Mouse (Mus musculus) hindbrain, embryonic 13.5 days (tissue): ENCODE measurements at regions not wholly inside any gene's neighbourhood (a gene's known extent, or its start where the extent isn't known, plus 50 kb on each side); places are given as distances from the start of the nearest gene placed in this dataset.

Experiments
- ATAC-seq: fragments of 200-750 bp; cut with Nextera tagmentation; 2 replicates; pipeline ENCODE4 v1.8.0; 2017; ENCODE audit warnings: moderate TSS enrichment; ENCODE audit not compliant: low FRiP score
- H3K27ac ChIP-seq: fragments of 300-500 bp; sonication (generic); 2 replicates; pipeline ENCODE4 v1.5.1; 2015; ENCODE audit warnings: inconsistent platforms, mild to moderate bottlenecking, moderate library complexity
- H3K27me3 ChIP-seq: fragments of 300-500 bp; sonication (generic); 2 replicates; pipeline ENCODE4 v1.6.1; 2015; ENCODE audit warnings: mild to moderate bottlenecking, inconsistent platforms
- H3K36me3 ChIP-seq: fragments of 300-500 bp; sonication (generic); 2 replicates; pipeline ENCODE4 v1.6.1; 2015; ENCODE audit warnings: mild to moderate bottlenecking, inconsistent platforms
- H3K4me1 ChIP-seq: fragments of 300-500 bp; sonication (generic); replicated peaks from 2 replicates; pipeline ENCODE4 v1.6.1; 2015; ENCODE audit warnings: inconsistent platforms
- H3K4me2 ChIP-seq: fragments of 300-500 bp; sonication (generic); 2 replicates; pipeline ENCODE4 v1.6.1; 2015; ENCODE audit warnings: inconsistent platforms, mild to moderate bottlenecking, moderate library complexity
- H3K4me3 ChIP-seq: fragments of 300-500 bp; sonication (generic); 2 replicates; pipeline ENCODE4 v1.5.1; 2015; ENCODE audit warnings: mild to moderate bottlenecking, inconsistent platforms
- H3K9ac ChIP-seq: fragments of 300-500 bp; sonication (generic); 2 replicates; pipeline ENCODE4 v1.6.1; 2015; ENCODE audit warnings: mild to moderate bottlenecking, inconsistent platforms
- H3K9me3 ChIP-seq: fragments of 300-500 bp; sonication (generic); 2 replicates; pipeline ENCODE4 v1.6.1; 2016; ENCODE audit warnings: inconsistent platforms
- WGBS: fragments of 180-500 bp; shearing (Covaris S2); methylation state at CpG from one replicate; pipeline ENCODE4 v1.1.7; 2015; 5-methylcytosine and 5-hydroxymethylcytosine counted together

- Histone ChIP-seq H3K27ac (no peak overlapping the region), H3K27me3 (no peaks in the 10 kb centered on the region), H3K9ac (no peak overlapping the region), H3K9me3 (no peaks in the 10 kb centered on the region), H3K36me3 (no peaks in the 10 kb centered on the region), H3K4me1 (no peaks in the 10 kb centered on the region), H3K4me2 (no peak overlapping the region), H3K4me3 (no peak overlapping the region)
- ATAC-seq = no peak
- WGBS = 91% methylated on average over 2 of the region's 2 CpGs
Measured at GRCm38 (mm10) chr13:10741391-10741790, 380.7 kb upstream of the Chrm3 start.

- H3K9me3 ChIP-seq = no peaks in the 10 kb centered on the region
- no peaks in the 10 kb centered on the region for H3K36me3 ChIP-seq
- no peak overlapping the region for H3K4me3 ChIP-seq
- no peak overlapping the region for H3K4me2 ChIP-seq
- no peaks in the 10 kb centered on the region; the same call in 1 of the 2 replicates for H3K4me1 ChIP-seq
- H3K9ac ChIP-seq = no peak overlapping the region
- no peak for ATAC-seq
- no peaks in the 10 kb centered on the region for H3K27me3 ChIP-seq
- WGBS = 67% methylated on average over 3 of the region's 3 CpGs
- H3K27ac ChIP-seq = no peak overlapping the region
Measured at GRCm38 (mm10) chr13:10725745-10726171, 365.1 kb upstream of the Chrm3 start.

- no peak overlapping the region for H3K9ac ChIP-seq
- ATAC-seq = no peak
- 84% methylated on average over 5 of the region's 5 CpGs for WGBS
- no peaks in the 10 kb centered on the region for H3K27me3 ChIP-seq
- no peaks in the 10 kb centered on the region for H3K9me3 ChIP-seq
- H3K4me2 ChIP-seq = no peak overlapping the region
- no peak overlapping the region for H3K27ac ChIP-seq
- no peaks in the 10 kb centered on the region; the same call in 1 of the 2 replicates for H3K4me1 ChIP-seq
- H3K4me3 ChIP-seq = no peak overlapping the region
- H3K36me3 ChIP-seq = no peaks in the 10 kb centered on the region
Measured at GRCm38 (mm10) chr13:10725335-10725734, 364.7 kb upstream of the Chrm3 start.

- Histone ChIP-seq H3K9me3 (no peaks in the 10 kb centered on the region), H3K4me2 (no peak overlapping the region), H3K4me1 (no peaks in the 10 kb centered on the region; the same call in 1 of the 2 replicates), H3K27ac (no peak overlapping the region), H3K36me3 (no peaks in the 10 kb centered on the region), H3K27me3 (no peaks in the 10 kb centered on the region), H3K4me3 (no peak overlapping the region), H3K9ac (no peak overlapping the region)
- WGBS = 89% methylated on average over 3 of the region's 3 CpGs
- ATAC-seq = no peak
Measured at GRCm38 (mm10) chr13:10720639-10721038, 360.0 kb upstream of the Chrm3 start.

GRCm38 (mm10) chr13:10711451-10711850 lies 350.8 kb upstream of the Chrm3 start:
- H3K36me3 ChIP-seq = no peaks in the 10 kb centered on the region
- H3K4me2 ChIP-seq = no peak overlapping the region
- H3K4me3 ChIP-seq = no peak overlapping the region
- WGBS = 76% methylated on average over 5 of the region's 5 CpGs
- H3K4me1 ChIP-seq = no peaks in the 10 kb centered on the region
- H3K27ac ChIP-seq = no peak overlapping the region
- no peaks in the 10 kb centered on the region for H3K27me3 ChIP-seq
- no peaks in the 10 kb centered on the region for H3K9me3 ChIP-seq
- H3K9ac ChIP-seq = no peak overlapping the region
- ATAC-seq = no peak

GRCm38 (mm10) chr13:10710909-10711308 lies 350.3 kb upstream of the Chrm3 start:
- H3K9me3 ChIP-seq = no peaks in the 10 kb centered on the region
- no peak overlapping the region for H3K9ac ChIP-seq
- no peaks in the 10 kb centered on the region for H3K36me3 ChIP-seq
- no peak overlapping the region for H3K27ac ChIP-seq
- no peaks in the 10 kb centered on the region for H3K27me3 ChIP-seq
- H3K4me1 ChIP-seq = no peaks in the 10 kb centered on the region
- 77% methylated on average over 4 of the region's 4 CpGs for WGBS
- H3K4me3 ChIP-seq = no peak overlapping the region
- ATAC-seq = no peak
- no peak overlapping the region for H3K4me2 ChIP-seq

GRCm38 (mm10) chr13:10697146-10697545 lies 336.5 kb upstream of the Chrm3 start:
- Histone ChIP-seq H3K27ac (no peak overlapping the region), H3K27me3 (no peaks in the 10 kb centered on the region), H3K4me3 (no peak overlapping the region), H3K9me3 (no peaks in the 10 kb centered on the region), H3K4me1 (no peaks in the 10 kb centered on the region), H3K4me2 (no peak overlapping the region), H3K9ac (no peak overlapping the region), H3K36me3 (no peaks in the 10 kb centered on the region)
- 96% methylated on average over 5 of the region's 5 CpGs for WGBS
- ATAC-seq = no peak

GRCm38 (mm10) chr13:10696181-10696977 lies 335.7 kb upstream of the Chrm3 start:
- Histone ChIP-seq H3K4me1 (no peaks in the 10 kb centered on the region), H3K4me3 (no peak overlapping the region), H3K36me3 (no peaks in the 10 kb centered on the region), H3K27ac (no peak overlapping the region), H3K9me3 (no peaks in the 10 kb centered on the region), H3K4me2 (no peak overlapping the region), H3K27me3 (no peaks in the 10 kb centered on the region), H3K9ac (no peak overlapping the region)
- no peak for ATAC-seq
- 85% methylated on average over 1 of the region's 1 CpGs for WGBS

GRCm38 (mm10) chr13:10691307-10691706 lies 330.7 kb upstream of the Chrm3 start:
- no peaks in the 10 kb centered on the region for H3K27me3 ChIP-seq
- H3K4me3 ChIP-seq = no peak overlapping the region
- H3K4me1 ChIP-seq = no peaks in the 10 kb centered on the region
- H3K27ac ChIP-seq = no peak overlapping the region
- ATAC-seq = no peak
- no peak overlapping the region for H3K4me2 ChIP-seq
- WGBS = 33% methylated on average over 2 of the region's 2 CpGs
- H3K36me3 ChIP-seq = no peaks in the 10 kb centered on the region
- no peaks in the 10 kb centered on the region for H3K9me3 ChIP-seq
- H3K9ac ChIP-seq = no peak overlapping the region

GRCm38 (mm10) chr13:10687379-10687778 lies 326.7 kb upstream of the Chrm3 start:
- ATAC-seq = no peak
- Histone ChIP-seq H3K4me3 (no peak overlapping the region), H3K9me3 (no peaks in the 10 kb centered on the region), H3K27me3 (no peaks in the 10 kb centered on the region), H3K4me2 (no peak overlapping the region), H3K4me1 (no peaks in the 10 kb centered on the region), H3K27ac (no peak overlapping the region), H3K36me3 (no peaks in the 10 kb centered on the region), H3K9ac (no peak overlapping the region)
- WGBS = 77% methylated on average over 5 of the region's 5 CpGs

- ATAC-seq = peak; percentile 52; the same call in 1 of the 2 replicates
- Histone ChIP-seq H3K36me3 (no peaks in the 10 kb centered on the region), H3K27me3 (no peaks in the 10 kb centered on the region), H3K4me3 (no peak overlapping the region), H3K4me2 (no peak overlapping the region), H3K27ac (peak overlapping the region; percentile 66), H3K4me1 (no peaks in the 10 kb centered on the region), H3K9me3 (no peaks in the 10 kb centered on the region), H3K9ac (no peak overlapping the region)
- WGBS = 58% methylated on average over 2 of the region's 2 CpGs
Measured at GRCm38 (mm10) chr13:10654086-10654422, 293.4 kb upstream of the Chrm3 start.

- 65% methylated on average over 9 of the region's 9 CpGs for WGBS
- peak; percentile 84 for ATAC-seq
- H3K4me1 ChIP-seq = no peaks in the 10 kb centered on the region
- no peaks in the 10 kb centered on the region for H3K9me3 ChIP-seq
- no peaks in the 10 kb centered on the region for H3K36me3 ChIP-seq
- no peak overlapping the region for H3K9ac ChIP-seq
- no peak overlapping the region for H3K4me2 ChIP-seq
- H3K4me3 ChIP-seq = no peak overlapping the region
- H3K27ac ChIP-seq = peak overlapping the region; percentile 66
- H3K27me3 ChIP-seq = no peaks in the 10 kb centered on the region
Measured at GRCm38 (mm10) chr13:10653376-10654085, 292.9 kb upstream of the Chrm3 start.

- no peaks in the 10 kb centered on the region for H3K36me3 ChIP-seq
- no peak for ATAC-seq
Measured at GRCm38 (mm10) chr13:10636859-10637258, 276.2 kb upstream of the Chrm3 start.

More at GRCm38 (mm10) chr13:10636859-10637258, 276.2 kb upstream of the Chrm3 start:
- Histone ChIP-seq H3K9me3 (no peaks in the 10 kb centered on the region), H3K4me1 (no peaks in the 10 kb centered on the region), H3K27ac (no peak overlapping the region), H3K4me3 (no peak overlapping the region), H3K27me3 (no peaks in the 10 kb centered on the region), H3K9ac (no peak overlapping the region), H3K4me2 (no peak overlapping the region)
- 76% methylated on average over 4 of the region's 4 CpGs for WGBS
